Mouse (Mus musculus): Measurements from ENCODE around the gene Gbgt1. TPM values are rescaled to one million over a fixed set of nuclear protein-coding genes. Genes with fewer than 3 reads are reported as not detected.

The Gbgt1 gene
- total and polyA plus RNA-seq, 3 experiments = 0.11 TPM; not detected in 2

DNA sequence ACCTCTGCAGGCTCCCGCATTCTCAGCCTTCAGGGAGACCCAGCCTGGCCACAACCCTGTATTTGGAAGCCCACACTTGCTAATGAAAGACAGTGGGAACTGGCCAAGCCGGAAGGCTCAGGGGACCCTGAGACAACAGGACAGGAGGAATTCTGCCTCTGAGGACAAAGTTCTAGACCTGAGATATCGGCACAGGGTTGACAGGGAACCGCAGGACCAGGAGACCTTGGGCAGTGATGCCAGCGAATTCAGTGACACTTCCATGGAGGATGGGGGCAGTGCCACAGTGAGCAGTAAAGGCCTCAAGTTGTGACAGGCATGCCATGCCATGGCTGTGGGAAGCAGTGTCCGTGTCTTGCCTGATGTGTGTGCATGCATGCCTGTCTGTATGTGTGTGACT lies 43.2 kb upstream of the Gbgt1 start:
- H3K4me3 ChIP-seq (ENCODE audit: control insufficient read depth in 1 of 2, insufficient read depth in 1 of 2, low read depth in 2 of 2, low read length in 2 of 2) = no peak overlapping the region
- no peak overlapping the region for H3K9ac ChIP-seq (ENCODE audit: control insufficient read depth, low read depth, low read length, poor library complexity, severe bottlenecking)
- no peaks in the 10 kb centered on the region for H3K9me3 ChIP-seq (replicated peaks; ENCODE audit: insufficient read depth, low read length)
- H3K79me2 ChIP-seq (ENCODE audit: control insufficient read depth, insufficient read depth, low read length, poor library complexity) = no peaks in the 10 kb centered on the region
- no peak overlapping the region for H3K27ac ChIP-seq (ENCODE audit: control insufficient read depth, low read depth, low read length)
- no peaks in the 10 kb centered on the region for H3K36me3 ChIP-seq (ENCODE audit: control insufficient read depth in 1 of 2, insufficient read depth in 2 of 2, low read length in 2 of 2)
- TF ChIP-seq MYC (IDR thresholded peaks at IDR 0.05; ENCODE audit: low read depth, low read length) (no peak), CHD2 (IDR thresholded peaks at IDR 0.05; ENCODE audit: low read length) (no peak), MXI1 (IDR thresholded peaks at IDR 0.05; ENCODE audit: low read depth, low read length) (no peak), NELFE (IDR thresholded peaks at IDR 0.05; ENCODE audit: low read depth, low read length) (no peak), ELF1 (IDR thresholded peaks at IDR 0.05; ENCODE audit: low read depth, low read length) (no peak), TBP (IDR thresholded peaks at IDR 0.05; ENCODE audit: low read depth, low read length) (no peak), MAZ (IDR thresholded peaks at IDR 0.05; ENCODE audit: low read depth, low read length) (no peak), ZMIZ1 (IDR thresholded peaks at IDR 0.05; ENCODE audit: low read depth, low read length) (no peak), MYB (IDR thresholded peaks at IDR 0.05; ENCODE audit: low read depth, low read length) (no peak), SIN3A (IDR thresholded peaks at IDR 0.05; ENCODE audit: low read length) (no peak), MAFK (IDR thresholded peaks at IDR 0.05; ENCODE audit: borderline replicate concordance, low read depth, low read length) (no peak), RAD21 (IDR thresholded peaks at IDR 0.05; ENCODE audit: low read depth, low read length) (no peak), GATA1 (IDR thresholded peaks at IDR 0.05; ENCODE audit: low read depth, low read length) (no peak), MEF2A (IDR thresholded peaks at IDR 0.05; ENCODE audit: extremely low read depth, insufficient replicate concordance, low read depth, low read length, poor library complexity, severe bottlenecking) (no peak), SMC3 (IDR thresholded peaks at IDR 0.05; ENCODE audit: low read depth, low read length) (no peak), ETS1 (IDR thresholded peaks at IDR 0.05; ENCODE audit: low read depth, low read length) (no peak)
- DNase-seq (ENCODE audit: low read depth, low spot score) = no peak
- no peaks in the 10 kb centered on the region for H3K4me1 ChIP-seq (ENCODE audit: control insufficient read depth in 1 of 2, insufficient read depth in 2 of 2, low read length in 2 of 2)
- H3K27me3 ChIP-seq (ENCODE audit: control insufficient read depth in 1 of 2, insufficient read depth in 2 of 2, low read length in 2 of 2) = peaks cover 0 to 2% of the 10 kb centered on the region in 2 experiments; a peak in 1 of 4 replicates

- Histone ChIP-seq H3K4me3 (ENCODE audit: control insufficient read depth in 1 of 2, insufficient read depth in 1 of 2, low read depth in 2 of 2, low read length in 2 of 2) (no peak overlapping the region), H3K9ac (ENCODE audit: control insufficient read depth, low read depth, low read length, poor library complexity, severe bottlenecking) (no peak overlapping the region), H3K79me2 (ENCODE audit: control insufficient read depth, insufficient read depth, low read length, poor library complexity) (no peaks in the 10 kb centered on the region), H3K27me3 (ENCODE audit: control insufficient read depth in 1 of 2, insufficient read depth in 2 of 2, low read length in 2 of 2) (peaks cover 2% of the 10 kb centered on the region in 2 experiments; a peak in 2 of 4 replicates), H3K9me3 (replicated peaks; ENCODE audit: insufficient read depth, low read length) (no peaks in the 10 kb centered on the region), H3K36me3 (ENCODE audit: control insufficient read depth in 1 of 2, insufficient read depth in 2 of 2, low read length in 2 of 2) (no peaks in the 10 kb centered on the region), H3K4me1 (ENCODE audit: control insufficient read depth in 1 of 2, insufficient read depth in 2 of 2, low read length in 2 of 2) (no peaks in the 10 kb centered on the region), H3K27ac (ENCODE audit: control insufficient read depth, low read depth, low read length) (no peak overlapping the region)
- no peak for DNase-seq (ENCODE audit: low read depth, low spot score)
- TF ChIP-seq EP300 (IDR thresholded peaks at IDR 0.05; ENCODE audit: low read depth in 1 of 2, low read length in 2 of 2) = no peak
- TF ChIP-seq ELF1 (IDR thresholded peaks at IDR 0.05; ENCODE audit: low read depth, low read length) = no peak
- no peak for TF ChIP-seq KAT2A (conservative IDR thresholded peaks at IDR 0.05; ENCODE audit: low read depth, low read length)
- no peak for TF ChIP-seq ZC3H11A (IDR thresholded peaks at IDR 0.05; ENCODE audit: low read depth, low read length)
- TF ChIP-seq JUND (IDR thresholded peaks at IDR 0.05; ENCODE audit: low read depth, low read length) = no peak
- TF ChIP-seq MAX (IDR thresholded peaks at IDR 0.05; ENCODE audit: low read length) = no peak
Measured at GRCm38 (mm10) chr2:28456616-28457015, 40.1 kb upstream of the Gbgt1 start.

Measured in MEL (cell line).